Mouse (Mus musculus) CD8-positive naive resting alpha-beta T cell, adult 2 months (primary cell): ENCODE measurements around the gene Pitpnc1.

ENCODE experiments used
- DNase-seq, 2 experiments: peaks; one replicate each; pipeline ENCODE4 v3.0.0; 2022; ENCODE audit warnings: low read depth in 2 of 2, low spot score in 2 of 2

Pitpnc1 gene

GRCm38 (mm10) chr11:107334849-107335484 lies 135.5 kb downstream of the Pitpnc1 start:
- DNase-seq = no peak

- peak; percentile 7 to 35 for DNase-seq
Observed at GRCm38 (mm10) chr11:107332905-107333304, 137.6 kb downstream of the Pitpnc1 start.

GRCm38 (mm10) chr11:107332332-107332731 lies 138.2 kb downstream of the Pitpnc1 start:
- DNase-seq = no peak

DNA sequence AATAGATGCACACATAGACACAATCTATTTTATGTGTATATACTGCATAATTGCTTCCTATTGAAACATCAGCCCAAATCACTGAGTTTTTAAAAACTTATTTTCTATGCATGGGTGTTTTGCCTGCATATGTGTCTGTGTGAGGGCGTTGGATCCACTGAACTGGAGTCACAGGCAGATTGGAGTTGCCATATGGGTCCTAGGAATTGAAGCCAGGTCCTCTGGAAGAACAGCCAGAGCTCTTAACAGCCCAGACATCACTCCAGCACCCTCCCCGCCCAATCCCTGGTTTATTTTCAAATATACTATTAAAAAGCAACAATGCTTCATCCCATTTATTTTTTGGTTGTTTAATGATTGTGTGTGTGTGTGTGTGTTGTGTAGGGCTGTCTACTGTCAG lies 139.1 kb downstream of the Pitpnc1 start:
- no peak for DNase-seq

DNA sequence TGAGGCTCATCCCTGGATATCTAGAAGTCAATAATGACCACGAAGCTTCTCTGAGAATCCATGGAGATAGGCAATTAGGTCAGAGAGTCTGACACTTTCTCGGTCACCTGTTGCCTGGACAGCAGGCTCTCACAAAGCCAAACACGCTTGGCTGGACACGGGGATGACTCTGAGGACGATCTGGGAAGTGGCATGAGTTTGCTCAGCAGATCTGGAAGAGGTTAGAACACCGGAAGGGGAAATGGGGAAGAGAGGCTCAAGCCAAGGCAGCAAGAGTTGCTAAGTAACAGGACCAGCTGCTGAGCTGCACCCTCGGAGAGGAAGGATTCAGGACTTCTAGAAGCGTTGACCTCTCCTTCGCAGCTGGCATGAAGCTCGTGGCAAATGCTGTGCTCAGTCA lies 143.2 kb downstream of the Pitpnc1 start:
- no peak for DNase-seq

- no peak for DNase-seq
Observed at GRCm38 (mm10) chr11:107325739-107326725, 144.5 kb downstream of the Pitpnc1 start.

- no peak for DNase-seq
Observed at GRCm38 (mm10) chr11:107325226-107325625, 145.3 kb downstream of the Pitpnc1 start.

DNA sequence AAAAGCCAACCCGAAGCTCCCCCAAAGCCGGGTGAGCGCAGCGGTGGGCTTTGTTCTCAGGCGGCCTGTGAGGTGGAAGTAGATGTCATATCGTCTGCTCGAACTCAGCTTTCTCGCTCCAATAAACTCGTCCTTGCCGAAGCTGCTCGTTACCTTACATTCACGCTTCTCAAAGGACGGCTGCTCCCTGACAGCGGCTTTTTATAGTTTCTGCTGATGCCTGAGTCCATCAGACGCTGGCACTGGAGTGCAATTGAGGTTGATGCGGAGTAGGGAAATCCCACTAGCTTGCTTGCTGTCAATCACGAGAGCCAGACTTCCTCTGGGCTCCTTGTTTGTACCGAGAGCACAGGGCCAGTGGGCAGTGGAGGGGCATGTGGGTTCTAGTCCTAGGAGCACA lies 147.3 kb downstream of the Pitpnc1 start:
- DNase-seq = no peak

GRCm38 (mm10) chr11:107322226-107322625 lies 148.3 kb downstream of the Pitpnc1 start:
- DNase-seq = no peak

DNA sequence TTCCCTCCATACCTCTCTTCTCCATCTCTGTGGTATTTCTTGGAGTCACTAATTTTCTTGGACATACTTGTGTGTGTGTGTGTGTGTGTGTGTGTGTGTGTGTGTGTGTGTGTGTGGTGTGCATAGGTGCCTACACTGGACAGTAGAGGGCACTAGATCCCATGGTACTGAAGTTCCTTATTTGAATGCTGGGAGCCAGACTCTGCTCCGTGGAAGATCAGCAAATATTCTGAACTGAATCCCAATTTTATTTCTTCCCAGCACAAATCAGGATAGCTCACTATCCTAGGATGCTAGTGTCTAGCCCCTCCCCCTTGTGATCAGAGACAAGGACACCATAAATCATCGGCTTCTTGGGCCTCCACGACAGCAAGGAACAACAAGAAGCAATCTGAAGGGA lies 148.7 kb downstream of the Pitpnc1 start:
- no peak for DNase-seq

DNA sequence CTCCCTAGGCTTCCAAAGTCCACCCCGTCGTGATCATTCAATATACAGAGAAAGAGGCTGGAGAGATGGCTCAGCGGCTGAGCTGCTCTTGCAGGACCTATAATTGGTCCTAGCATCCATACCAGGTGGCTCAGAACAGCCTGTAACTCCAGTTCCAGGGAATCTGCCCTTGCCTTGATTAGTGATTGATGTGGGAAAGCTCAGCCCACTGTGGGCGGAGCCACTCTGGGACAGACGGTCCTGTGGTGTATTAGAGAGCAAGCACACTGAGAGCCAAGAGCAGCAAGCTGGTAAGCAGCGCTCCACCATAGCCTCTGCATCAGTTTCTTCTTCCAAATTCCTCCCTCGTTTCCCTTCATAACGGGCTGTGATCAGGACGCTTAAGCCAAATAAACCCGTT lies 150.6 kb downstream of the Pitpnc1 start:
- no peak for DNase-seq

DNA sequence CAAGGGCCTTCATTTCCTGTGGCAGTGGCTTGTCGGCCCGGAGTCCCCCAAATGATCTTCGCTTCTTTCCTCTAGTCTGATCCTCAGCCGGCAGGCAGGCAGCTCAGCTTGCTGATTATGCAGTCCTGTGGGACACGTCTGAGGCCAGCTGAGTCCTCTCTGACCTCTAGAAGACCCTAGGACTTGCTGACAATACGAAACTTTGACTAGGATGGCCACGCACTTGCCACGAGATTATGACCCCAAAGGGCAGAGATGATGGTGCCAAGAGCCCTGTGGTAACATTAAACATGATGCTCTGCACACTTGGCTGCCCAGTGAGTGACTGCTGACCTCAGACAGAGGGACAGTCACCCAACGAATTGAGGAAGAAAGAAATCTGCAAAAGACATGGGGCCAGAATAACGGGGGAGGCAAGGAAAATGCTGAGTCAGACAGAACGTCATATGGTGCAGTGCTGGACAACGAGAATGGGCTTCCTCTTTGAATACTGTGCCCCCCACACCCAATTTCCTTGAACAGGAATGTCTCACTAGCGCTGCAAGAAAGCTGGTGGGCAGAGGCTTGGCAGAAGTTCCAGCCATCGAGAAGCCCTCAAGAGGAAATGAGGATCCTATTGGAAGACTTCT lies 152.7 kb downstream of the Pitpnc1 start:
- DNase-seq = no peak

DNA sequence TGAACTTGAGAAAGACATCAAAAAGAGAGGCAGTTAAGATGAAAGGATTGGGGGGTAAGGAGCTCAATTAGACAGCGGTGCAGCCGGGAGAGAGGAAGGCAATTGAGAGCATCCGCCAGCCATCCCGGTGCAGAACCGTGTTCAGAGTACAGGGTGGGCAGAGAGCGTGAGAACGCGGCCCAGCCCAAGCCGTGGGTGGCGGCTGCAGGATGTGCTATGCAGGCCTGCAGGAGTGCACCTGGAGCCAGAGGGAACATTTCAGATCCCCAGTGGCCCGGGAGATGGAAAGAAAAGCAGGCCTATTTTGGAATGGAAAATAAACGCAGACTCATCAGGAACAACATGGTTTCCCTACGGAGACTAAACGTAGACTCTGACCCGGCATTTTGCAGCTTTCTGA lies 155.0 kb downstream of the Pitpnc1 start:
- no peak for DNase-seq

- DNase-seq = no peak
Observed at GRCm38 (mm10) chr11:107310338-107311121, 160.0 kb downstream of the Pitpnc1 start.

DNA sequence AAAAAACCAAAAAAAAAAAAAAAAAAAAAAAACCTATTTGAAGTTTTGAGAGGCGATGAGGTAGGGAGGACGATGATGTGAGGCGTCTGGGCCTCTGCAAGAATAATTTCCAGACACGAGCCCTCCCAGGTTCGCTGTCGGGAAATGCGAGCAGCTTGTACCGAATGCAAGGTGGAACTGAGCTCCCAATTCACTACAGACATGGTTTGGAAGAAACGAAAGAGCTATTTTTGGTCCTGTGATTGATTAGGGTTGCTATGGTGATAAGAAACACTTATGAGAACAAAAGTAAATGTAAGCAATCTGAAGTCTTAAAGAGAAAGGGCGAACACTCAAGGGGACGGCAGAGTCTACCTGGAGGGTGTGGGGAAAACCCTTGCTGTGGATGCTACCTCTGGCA lies 164.3 kb downstream of the Pitpnc1 start:
- DNase-seq = no peak

DNA sequence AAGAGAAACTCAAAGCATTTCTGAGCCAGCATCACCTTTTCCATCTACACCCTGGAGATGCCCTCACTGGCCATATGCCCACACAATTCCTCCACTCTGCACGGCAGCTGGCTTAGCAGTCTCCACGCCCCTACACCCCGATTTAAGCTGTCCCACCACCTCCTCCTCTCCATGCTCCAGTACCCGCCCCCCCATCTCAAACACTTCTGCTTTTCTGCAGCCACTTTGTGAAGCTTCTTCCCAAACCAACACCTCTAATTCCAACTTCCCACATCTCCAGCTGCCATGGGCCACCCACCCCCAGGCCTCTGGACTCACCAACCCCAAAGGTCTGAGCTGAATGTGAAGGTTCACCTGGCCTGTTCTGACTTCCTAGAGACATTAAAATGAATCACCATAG lies 168.4 kb downstream of the Pitpnc1 start:
- no peak for DNase-seq

DNA sequence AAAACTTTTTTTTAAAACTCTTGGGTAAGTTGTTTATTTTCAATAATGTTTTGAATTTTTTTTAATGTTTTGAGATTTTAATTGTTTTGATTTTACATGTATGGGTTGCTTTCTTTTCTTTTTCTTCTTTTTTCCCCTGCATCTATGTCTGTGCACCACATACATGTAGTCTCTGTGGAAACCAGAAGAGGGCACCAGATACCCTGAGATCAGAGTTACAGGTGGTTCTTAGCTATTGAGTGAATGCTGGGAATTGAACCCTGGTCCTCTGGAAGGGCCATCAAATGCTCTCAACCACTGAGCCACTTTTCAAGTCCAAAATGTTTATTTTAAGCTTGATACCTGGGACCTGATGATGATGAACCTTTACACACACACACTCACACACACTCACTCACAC lies 170.3 kb downstream of the Pitpnc1 start:
- no peak for DNase-seq

DNA sequence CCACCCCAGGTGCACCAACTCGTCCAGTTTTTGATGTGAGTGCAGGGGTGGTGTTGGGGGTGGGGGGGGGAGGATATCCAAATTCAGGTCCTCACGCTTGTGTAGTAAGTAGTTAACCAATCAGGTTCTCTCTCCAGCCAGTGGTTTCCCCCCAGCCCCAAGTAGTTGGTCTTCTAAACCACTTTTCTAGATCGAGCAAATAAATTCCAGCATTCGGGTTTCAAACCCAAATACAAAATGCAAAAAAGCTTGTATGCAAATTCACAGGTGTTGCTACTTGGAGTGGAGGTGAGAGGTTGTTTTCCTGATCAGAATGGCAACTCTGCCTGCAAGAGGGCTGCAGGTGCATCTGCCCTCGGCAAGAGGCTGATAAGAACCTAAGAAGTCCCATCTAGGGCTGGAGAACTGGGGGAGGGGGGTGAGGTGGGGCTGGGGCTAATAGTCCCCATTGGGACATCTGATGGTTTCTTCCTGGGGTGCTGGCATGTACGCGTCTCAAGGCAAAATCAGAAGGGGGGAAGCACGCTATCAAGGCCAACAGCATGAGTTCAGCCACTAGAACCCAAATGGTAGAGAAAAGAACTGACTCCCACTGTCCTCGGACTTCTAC lies 170.9 kb downstream of the Pitpnc1 start:
- DNase-seq = no peak

DNA sequence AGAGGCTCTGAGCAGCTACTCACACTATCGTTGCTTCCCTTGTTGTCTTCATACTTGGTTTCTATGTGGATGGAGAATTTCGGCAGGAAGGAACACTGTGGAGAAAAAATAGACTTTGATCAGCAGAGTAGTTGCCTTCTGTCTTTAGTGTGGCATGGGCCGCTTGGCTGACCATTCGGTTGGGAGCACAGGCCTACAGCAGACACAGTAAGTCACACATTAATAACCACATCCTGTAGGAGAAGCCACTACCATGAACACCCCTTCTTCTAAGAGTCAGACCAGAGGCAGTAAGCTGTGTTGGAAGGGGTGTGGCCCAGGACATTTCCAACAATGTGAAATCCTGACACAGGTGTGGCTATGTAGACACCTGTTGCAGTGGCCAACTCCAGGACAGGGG lies 174.3 kb downstream of the Pitpnc1 start:
- DNase-seq = no peak

DNA sequence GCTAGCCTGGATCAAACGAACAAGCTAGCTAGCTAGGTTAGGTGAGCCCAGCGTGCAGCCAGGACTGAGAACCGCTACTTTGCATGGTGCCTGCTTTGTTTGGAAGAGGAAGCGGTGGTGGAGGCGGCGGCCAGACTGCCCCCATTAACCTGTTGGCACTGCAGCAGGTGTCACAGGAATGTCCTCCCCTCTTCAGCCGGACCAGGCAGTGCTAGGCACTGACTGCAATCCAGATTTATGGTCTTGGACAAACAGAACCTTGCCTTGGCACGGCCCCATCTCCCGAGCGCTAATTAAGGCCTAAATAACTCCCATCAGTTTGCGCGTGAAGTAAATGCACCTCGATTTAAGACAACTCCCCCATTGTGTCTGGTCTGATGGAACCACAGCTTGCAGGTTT lies 178.5 kb downstream of the Pitpnc1 start:
- no peak for DNase-seq

DNA sequence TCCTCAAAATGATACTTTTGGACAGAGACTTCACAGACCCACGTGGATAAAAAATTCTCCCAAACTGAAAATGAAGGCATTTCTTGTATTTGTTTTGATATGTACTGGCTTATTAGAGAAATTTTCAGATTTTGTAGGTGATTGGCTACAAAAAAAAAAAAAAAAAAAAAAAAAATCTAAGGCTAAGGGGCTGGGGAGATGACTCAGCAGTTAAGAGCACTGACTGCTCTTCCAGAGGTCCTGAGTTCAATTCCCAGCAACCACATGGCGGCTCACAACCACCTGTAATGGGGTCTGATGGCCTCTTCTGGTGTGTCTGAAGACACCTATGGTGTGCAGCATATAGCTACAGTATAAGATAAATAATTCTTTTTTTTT lies 182.3 kb downstream of the Pitpnc1 start:
- DNase-seq = no peak
